Mouse (Mus musculus) hindbrain, embryonic 13.5 days (tissue): ENCODE data around the gene Ralgapa2. TPM values are rescaled to one million over a fixed set of nuclear protein-coding genes. Genes with fewer than 3 reads are reported as not detected.

Experiments used
- ATAC-seq: fragments of 200-750 bp; cut with Nextera tagmentation; 2 replicates; pipeline ENCODE4 v1.8.0; 2017; ENCODE audit warnings: moderate TSS enrichment; ENCODE audit not compliant: low FRiP score
- H3K27ac ChIP-seq: fragments of 300-500 bp; sonication (generic); 2 replicates; pipeline ENCODE4 v1.5.1; 2015; ENCODE audit warnings: inconsistent platforms, mild to moderate bottlenecking, moderate library complexity
- H3K27me3 ChIP-seq: fragments of 300-500 bp; sonication (generic); 2 replicates; pipeline ENCODE4 v1.6.1; 2015; ENCODE audit warnings: mild to moderate bottlenecking, inconsistent platforms
- H3K36me3 ChIP-seq: fragments of 300-500 bp; sonication (generic); 2 replicates; pipeline ENCODE4 v1.6.1; 2015; ENCODE audit warnings: mild to moderate bottlenecking, inconsistent platforms
- H3K4me1 ChIP-seq: fragments of 300-500 bp; sonication (generic); replicated peaks from 2 replicates; pipeline ENCODE4 v1.6.1; 2015; ENCODE audit warnings: inconsistent platforms
- H3K4me2 ChIP-seq: fragments of 300-500 bp; sonication (generic); 2 replicates; pipeline ENCODE4 v1.6.1; 2015; ENCODE audit warnings: inconsistent platforms, mild to moderate bottlenecking, moderate library complexity
- H3K4me3 ChIP-seq: fragments of 300-500 bp; sonication (generic); 2 replicates; pipeline ENCODE4 v1.5.1; 2015; ENCODE audit warnings: mild to moderate bottlenecking, inconsistent platforms
- H3K9ac ChIP-seq: fragments of 300-500 bp; sonication (generic); 2 replicates; pipeline ENCODE4 v1.6.1; 2015; ENCODE audit warnings: mild to moderate bottlenecking, inconsistent platforms
- H3K9me3 ChIP-seq: fragments of 300-500 bp; sonication (generic); 2 replicates; pipeline ENCODE4 v1.6.1; 2016; ENCODE audit warnings: inconsistent platforms
- WGBS: fragments of 180-500 bp; shearing (Covaris S2); methylation state at CpG from one replicate; pipeline ENCODE4 v1.1.7; 2015; 5-methylcytosine and 5-hydroxymethylcytosine counted together
- polyA plus RNA-seq: library from polyadenylated mRNA; unstranded; fragments of >200 nt; fragmentation: Nextera tagmentation; extraction: Ambion mirVana; gene quantifications from 2 replicates; pipeline ENCODE4 v1.2.1, GENCODE M21; 2015

Gene Ralgapa2
- polyA plus RNA-seq, 1 experiment from 2014 or later: 13.2 TPM

DNA sequence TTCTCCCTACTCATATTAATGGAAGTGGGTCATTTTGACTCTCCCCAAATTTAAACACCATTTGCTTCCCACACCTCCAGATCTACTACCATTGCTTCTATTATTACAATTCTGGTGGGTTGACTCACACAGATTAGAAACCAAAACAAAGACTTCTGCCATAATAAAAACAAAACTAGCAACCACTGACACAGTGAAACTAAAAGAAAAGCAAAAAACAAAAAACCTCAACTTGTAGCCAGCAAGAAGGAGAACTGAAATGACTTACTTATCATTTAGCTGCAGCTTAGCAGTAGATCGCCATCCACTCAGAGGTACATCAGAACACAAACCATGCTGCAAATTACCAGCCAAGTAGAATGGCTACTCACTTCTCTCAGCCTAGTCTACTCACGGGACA is 95.9 kb downstream of the Ralgapa2 start:
- Histone ChIP-seq H3K4me3 (no peak overlapping the region), H3K36me3 (peaks cover 4% of the 10 kb centered on the region; the same call in 1 of the 2 replicates), H3K4me2 (no peak overlapping the region), H3K27ac (no peak overlapping the region), H3K9me3 (no peaks in the 10 kb centered on the region), H3K9ac (no peak overlapping the region), H3K27me3 (no peaks in the 10 kb centered on the region), H3K4me1 (0 out of 2 replicates have a peak, but pooled peaks cover 2% of the 10 kb centered on the region)
- no peak for ATAC-seq
- 93% methylated on average over 2 of the region's 2 CpGs for WGBS

DNA sequence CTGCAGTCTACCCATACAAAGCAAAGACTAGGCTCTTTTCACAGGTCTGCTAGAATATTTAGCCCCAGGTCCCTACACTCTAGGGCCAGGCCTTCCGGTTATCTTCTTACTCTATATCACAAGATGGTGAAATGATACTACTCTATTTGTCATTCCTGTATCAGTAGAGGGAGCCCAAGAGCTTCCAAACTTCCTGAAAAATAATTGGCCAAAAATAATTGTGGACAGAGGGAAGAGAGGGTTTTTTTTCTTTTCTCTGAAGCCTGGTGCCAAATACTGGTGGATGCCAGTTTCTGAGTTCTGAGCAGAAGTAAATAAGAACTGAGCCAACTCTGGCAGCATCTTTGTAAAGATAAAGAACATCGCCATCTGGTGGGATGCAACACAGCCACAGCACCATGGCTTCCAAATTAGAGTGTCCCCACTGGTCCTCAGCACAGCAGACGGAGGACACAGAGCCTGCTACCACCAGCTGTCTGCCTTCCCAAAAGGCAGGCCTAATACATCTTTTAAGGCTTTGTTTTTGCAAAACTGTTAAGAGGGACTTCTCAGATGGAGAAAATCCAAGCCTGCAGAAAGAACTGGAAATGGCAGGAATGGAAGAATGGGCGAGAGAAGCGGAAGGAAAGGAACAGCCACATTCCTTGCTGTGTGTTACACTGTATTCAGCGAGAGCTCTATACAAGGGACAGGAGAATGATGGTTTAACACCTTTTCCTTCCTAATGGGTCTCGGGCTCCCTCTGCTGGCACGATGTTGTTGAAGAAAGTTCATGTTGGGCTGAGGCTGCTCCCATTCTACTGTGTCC is 97.5 kb downstream of the Ralgapa2 start:
- Histone ChIP-seq H3K4me3 (no peak overlapping the region), H3K4me1 (0 out of 2 replicates have a peak, but pooled peaks cover 2% of the 10 kb centered on the region), H3K9me3 (no peaks in the 10 kb centered on the region), H3K9ac (no peak overlapping the region), H3K27me3 (no peaks in the 10 kb centered on the region), H3K4me2 (peak overlapping the region; percentile 23; the same call in 1 of the 2 replicates), H3K27ac (peak overlapping the region; percentile 80), H3K36me3 (peaks cover 4% of the 10 kb centered on the region)
- ATAC-seq: peak; percentile 96
- 30% methylated on average over 8 of the region's 8 CpGs for WGBS

DNA sequence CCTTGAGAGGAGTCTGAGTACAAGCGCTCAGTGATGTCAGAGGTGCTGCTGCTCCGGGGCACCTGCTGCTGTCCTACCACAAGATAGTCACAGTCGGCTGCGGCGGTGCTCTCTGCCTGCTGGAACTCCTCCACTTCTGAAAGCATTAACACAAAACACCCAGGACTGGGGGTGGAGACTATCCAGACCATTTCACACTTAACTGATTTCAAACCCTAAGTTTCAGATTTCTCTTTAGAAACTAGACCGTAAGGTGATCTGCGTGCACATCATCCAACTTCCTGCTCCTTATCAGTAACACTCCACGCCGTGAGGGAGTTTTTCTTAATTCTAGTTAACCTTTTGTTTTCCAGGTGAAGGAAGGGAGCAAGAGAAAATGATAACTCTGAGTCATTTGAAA is 99.4 kb downstream of the Ralgapa2 start:
- no peak overlapping the region for H3K9ac ChIP-seq
- 0 out of 2 replicates have a peak, but pooled peaks cover 2% of the 10 kb centered on the region for H3K4me1 ChIP-seq
- H3K9me3 ChIP-seq: no peaks in the 10 kb centered on the region
- no peak for ATAC-seq
- H3K36me3 ChIP-seq: peaks cover 4% of the 10 kb centered on the region
- no peak overlapping the region for H3K4me3 ChIP-seq
- no peak overlapping the region for H3K27ac ChIP-seq
- WGBS: 87% methylated on average over 9 of the region's 9 CpGs
- no peak overlapping the region for H3K4me2 ChIP-seq
- no peaks in the 10 kb centered on the region for H3K27me3 ChIP-seq

DNA sequence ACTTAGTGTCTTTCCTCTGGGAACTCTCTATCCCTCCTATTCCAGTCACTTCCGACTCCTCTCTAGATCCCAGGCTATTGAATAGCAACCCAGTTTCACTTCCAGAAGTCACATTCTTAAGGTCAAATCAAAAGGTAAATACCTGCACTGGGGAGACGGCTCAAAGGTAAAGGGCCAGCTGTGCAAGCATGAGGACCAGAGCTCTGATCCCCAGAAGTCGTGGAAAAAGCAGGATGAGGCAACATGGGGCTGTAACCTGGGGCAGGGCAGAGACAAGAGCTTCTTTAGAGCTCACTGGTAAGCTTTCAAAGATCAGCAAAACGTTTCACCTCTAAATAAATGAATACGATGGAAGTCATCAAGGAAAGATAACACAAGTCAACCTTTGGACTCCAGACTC is 100.2 kb downstream of the Ralgapa2 start:
- H3K27ac ChIP-seq: no peak overlapping the region
- H3K27me3 ChIP-seq: no peaks in the 10 kb centered on the region
- ATAC-seq: no peak
- 0 out of 2 replicates have a peak, but pooled peaks cover 2% of the 10 kb centered on the region for H3K4me1 ChIP-seq
- H3K9ac ChIP-seq: no peak overlapping the region
- H3K4me3 ChIP-seq: no peak overlapping the region
- peaks cover 4% of the 10 kb centered on the region for H3K36me3 ChIP-seq
- no peak overlapping the region for H3K4me2 ChIP-seq
- 80% methylated on average over 5 of the region's 5 CpGs for WGBS
- no peaks in the 10 kb centered on the region for H3K9me3 ChIP-seq

DNA sequence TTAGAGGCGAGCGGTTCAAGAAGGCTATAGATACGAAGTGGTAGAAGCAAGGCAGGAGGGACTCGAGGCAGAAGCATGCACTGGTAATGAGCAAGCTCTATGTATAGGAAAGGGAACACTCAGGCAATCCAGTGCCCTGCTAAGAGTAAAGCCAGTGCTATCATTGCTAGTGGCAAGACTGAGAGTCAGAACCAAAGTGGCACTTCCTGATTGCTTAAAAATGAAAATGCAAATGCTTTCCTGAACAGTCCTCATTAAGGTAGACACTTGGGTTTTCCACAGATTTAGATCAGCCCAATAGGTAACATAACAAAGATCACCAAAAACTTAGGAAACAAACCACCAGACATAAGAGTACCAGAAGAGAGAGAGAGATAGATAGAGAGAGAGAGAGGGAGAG is 105.1 kb downstream of the Ralgapa2 start:
- no peak overlapping the region for H3K9ac ChIP-seq
- no peaks in the 10 kb centered on the region for H3K4me1 ChIP-seq
- no peaks in the 10 kb centered on the region for H3K9me3 ChIP-seq
- H3K27ac ChIP-seq: no peak overlapping the region
- no peaks in the 10 kb centered on the region for H3K27me3 ChIP-seq
- WGBS: 92% methylated on average over 4 of the region's 4 CpGs
- ATAC-seq: no peak
- H3K4me3 ChIP-seq: no peak overlapping the region
- no peak overlapping the region for H3K4me2 ChIP-seq
- peaks cover 8% of the 10 kb centered on the region for H3K36me3 ChIP-seq

DNA sequence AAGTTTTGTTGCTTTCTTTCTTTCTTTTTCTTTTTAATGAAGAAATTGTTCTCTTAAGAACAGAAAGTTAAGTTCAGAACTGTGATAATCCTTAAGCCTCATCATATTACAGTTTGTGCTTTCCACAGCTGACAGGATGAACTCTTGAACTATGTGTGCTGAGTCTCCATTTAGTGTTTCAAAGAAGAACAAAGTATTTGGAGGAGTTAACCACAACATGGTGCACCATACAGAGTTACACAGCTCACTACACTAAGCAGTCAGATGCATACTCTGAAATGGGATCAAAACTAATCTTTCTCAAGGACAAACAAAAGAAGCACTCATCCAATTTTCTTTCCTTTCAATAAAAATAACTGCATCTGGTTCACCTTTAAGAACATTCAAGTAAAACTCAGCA is 110.6 kb downstream of the Ralgapa2 start:
- H3K9ac ChIP-seq: no peak overlapping the region
- no peak for ATAC-seq
- no peaks in the 10 kb centered on the region for H3K27me3 ChIP-seq
- peaks cover 4% of the 10 kb centered on the region for H3K36me3 ChIP-seq
- H3K9me3 ChIP-seq: no peaks in the 10 kb centered on the region
- H3K4me1 ChIP-seq: no peaks in the 10 kb centered on the region
- H3K4me2 ChIP-seq: no peak overlapping the region
- H3K4me3 ChIP-seq: no peak overlapping the region
- no peak overlapping the region for H3K27ac ChIP-seq

DNA sequence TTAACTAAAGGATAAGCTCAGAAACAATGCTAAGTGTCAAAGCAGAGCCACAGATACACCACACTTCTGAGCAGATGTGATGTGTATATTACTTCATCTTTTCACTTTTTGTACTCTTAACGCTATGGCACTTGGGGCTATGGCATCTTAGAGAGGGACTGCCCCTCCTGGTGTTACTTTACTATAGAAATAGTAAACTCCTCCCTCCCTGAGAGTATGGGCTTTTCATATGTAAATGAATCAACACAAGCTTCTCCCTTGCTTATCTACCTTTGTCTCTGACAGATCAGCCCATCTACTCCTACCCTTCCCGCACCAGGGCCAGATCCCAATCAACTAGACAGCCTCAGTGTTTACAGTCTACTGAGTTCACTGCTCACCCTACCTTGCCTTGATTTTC is 111.4 kb downstream of the Ralgapa2 start:
- 18% methylated on average over 2 of the region's 2 CpGs for WGBS
- no peak overlapping the region for H3K4me2 ChIP-seq

DNA sequence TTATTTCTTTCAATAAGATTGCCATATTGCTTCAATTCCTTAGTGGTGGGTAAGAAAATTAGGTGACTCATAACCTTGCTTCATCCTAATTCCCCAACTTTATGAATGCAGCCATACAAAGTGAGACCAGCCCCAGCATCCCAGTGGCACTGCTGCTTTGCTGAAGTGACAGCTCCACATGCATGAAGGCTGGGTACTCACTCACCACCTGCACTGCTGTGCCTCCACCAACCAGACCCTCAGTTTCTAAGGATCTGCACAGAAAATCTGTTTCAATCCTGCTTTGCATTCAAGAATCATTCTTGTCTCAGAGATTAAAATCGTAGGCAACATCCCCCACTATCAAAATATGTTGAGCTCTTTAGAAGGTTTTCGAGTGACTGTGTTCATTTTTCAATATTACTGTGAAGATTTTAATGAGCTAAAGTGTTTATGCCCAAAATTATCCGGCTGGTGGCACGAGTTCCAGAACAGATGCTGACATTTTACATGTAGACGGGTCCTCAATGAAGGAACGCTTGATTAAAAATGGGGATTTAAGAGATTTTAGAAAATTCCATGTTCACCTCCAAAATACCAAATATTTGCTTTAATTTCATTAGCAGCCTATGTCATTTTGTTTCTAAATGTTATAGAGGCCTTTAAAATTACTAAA is 113.8 kb downstream of the Ralgapa2 start:
- no peak for ATAC-seq
- WGBS: 89% methylated on average over 6 of the region's 6 CpGs
- H3K4me3 ChIP-seq: no peak overlapping the region
- H3K36me3 ChIP-seq: no peaks in the 10 kb centered on the region
- H3K9me3 ChIP-seq: no peaks in the 10 kb centered on the region
- no peak overlapping the region for H3K27ac ChIP-seq
- no peak overlapping the region for H3K9ac ChIP-seq
- H3K4me1 ChIP-seq: no peaks in the 10 kb centered on the region
- no peak overlapping the region for H3K4me2 ChIP-seq
- no peaks in the 10 kb centered on the region for H3K27me3 ChIP-seq

More for the DNA sequence above, 111.4 kb downstream of the Ralgapa2 start:
- no peak overlapping the region for H3K9ac ChIP-seq
- peaks cover 4% of the 10 kb centered on the region for H3K36me3 ChIP-seq
- no peak for ATAC-seq
- H3K4me3 ChIP-seq: no peak overlapping the region
- H3K27me3 ChIP-seq: no peaks in the 10 kb centered on the region
- H3K27ac ChIP-seq: no peak overlapping the region
- no peaks in the 10 kb centered on the region for H3K4me1 ChIP-seq
- no peaks in the 10 kb centered on the region for H3K9me3 ChIP-seq

DNA sequence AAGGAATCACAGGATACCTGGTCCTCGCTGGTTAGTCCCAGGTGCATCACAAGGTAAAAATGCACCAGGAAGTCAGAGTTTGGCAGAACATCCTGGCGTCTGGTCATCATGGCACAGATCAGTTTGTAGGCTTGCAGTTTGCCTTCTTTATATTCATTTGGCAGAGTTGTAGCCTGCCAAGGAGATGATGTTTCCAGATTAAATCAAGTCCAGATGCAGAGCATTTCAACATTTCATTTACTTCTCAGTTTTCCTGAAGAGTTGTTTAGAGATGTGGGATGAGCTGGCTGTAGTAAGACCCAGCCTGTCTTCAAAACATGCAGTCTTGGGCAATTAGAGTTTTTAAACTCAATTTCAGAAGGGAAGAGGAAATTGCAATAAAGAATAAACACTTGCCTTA is 124.9 kb downstream of the Ralgapa2 start:
- H3K27ac ChIP-seq: no peak overlapping the region
- H3K4me2 ChIP-seq: no peak overlapping the region
- H3K4me1 ChIP-seq: no peaks in the 10 kb centered on the region
- H3K9me3 ChIP-seq: no peaks in the 10 kb centered on the region
- no peak overlapping the region for H3K4me3 ChIP-seq
- 90% methylated on average over 2 of the region's 2 CpGs for WGBS
- no peaks in the 10 kb centered on the region for H3K27me3 ChIP-seq
- no peak for ATAC-seq
- peaks cover 5% of the 10 kb centered on the region for H3K36me3 ChIP-seq
- H3K9ac ChIP-seq: no peak overlapping the region

DNA sequence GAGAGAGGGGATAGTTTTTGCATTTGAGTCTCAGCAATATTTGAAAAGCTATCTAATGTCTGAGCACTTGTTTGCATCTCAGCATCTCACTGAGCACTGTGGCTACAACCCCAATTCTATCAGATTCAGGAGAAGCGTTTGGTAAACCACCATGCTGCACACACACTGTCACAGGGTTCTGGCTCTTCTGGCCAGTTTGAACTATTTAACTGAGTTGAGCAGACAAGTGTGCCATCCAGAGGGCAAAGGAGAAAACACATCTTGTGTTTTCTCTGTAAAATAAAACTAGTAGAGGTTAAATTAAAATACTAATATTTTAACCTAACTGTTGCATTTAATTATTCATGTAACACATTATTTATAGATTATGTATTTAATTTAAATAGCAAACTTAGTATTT is 127.6 kb downstream of the Ralgapa2 start:
- Histone ChIP-seq H3K4me3 (no peak overlapping the region), H3K27ac (no peak overlapping the region), H3K4me1 (no peaks in the 10 kb centered on the region), H3K36me3 (peaks cover 5% of the 10 kb centered on the region), H3K27me3 (no peaks in the 10 kb centered on the region), H3K9me3 (no peaks in the 10 kb centered on the region), H3K4me2 (no peak overlapping the region), H3K9ac (no peak overlapping the region)
- 38% methylated on average over 1 of the region's 1 CpGs for WGBS
- ATAC-seq: no peak

DNA sequence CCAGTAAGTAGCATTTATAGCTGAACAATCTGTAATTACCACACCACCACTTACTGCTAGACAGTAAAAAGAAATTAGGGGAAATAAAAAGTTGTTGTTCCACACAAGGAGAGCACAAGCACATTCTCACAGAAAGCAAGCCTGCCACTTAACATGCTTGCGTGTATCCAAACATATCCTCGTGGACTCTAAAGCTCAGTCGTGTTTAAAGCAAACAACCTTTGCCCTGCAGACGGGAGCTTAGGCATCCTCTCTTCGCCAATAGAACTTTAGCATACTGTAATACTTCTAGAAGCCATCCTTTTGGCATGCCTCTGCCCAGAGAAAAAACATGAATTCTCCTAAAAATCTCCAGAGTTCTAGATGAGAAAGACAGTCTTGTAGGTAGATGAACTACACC is 135.9 kb downstream of the Ralgapa2 start:
- H3K4me2 ChIP-seq: no peak overlapping the region
- H3K36me3 ChIP-seq: no peaks in the 10 kb centered on the region
- H3K27me3 ChIP-seq: no peaks in the 10 kb centered on the region
- no peaks in the 10 kb centered on the region for H3K9me3 ChIP-seq
- no peaks in the 10 kb centered on the region for H3K4me1 ChIP-seq
- H3K4me3 ChIP-seq: no peak overlapping the region
- ATAC-seq: no peak
- WGBS: 88% methylated on average over 5 of the region's 5 CpGs
- no peak overlapping the region for H3K27ac ChIP-seq
- H3K9ac ChIP-seq: no peak overlapping the region

DNA sequence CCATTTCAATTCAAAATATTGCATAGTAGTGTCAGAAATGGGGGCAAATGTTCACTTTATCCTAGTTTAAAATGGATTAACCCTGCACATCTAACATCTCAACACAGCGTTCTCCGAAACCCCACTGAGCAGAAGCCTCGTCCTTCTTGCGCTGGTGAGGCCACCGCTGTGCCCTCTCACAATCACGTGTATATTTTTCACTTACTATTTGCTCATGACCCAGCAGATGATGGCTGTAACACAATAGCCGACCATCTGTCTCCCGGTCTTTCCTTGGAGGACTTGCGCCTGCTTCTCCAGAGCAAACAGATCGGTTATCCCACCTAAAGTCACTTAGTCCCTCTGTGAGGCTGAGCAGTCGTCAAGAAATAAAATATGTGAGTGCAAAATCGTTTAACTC is 146.0 kb downstream of the Ralgapa2 start:
- H3K9ac ChIP-seq: no peak overlapping the region
- no peak overlapping the region for H3K4me3 ChIP-seq
- H3K4me1 ChIP-seq: peaks cover 5% of the 10 kb centered on the region
- H3K4me2 ChIP-seq: no peak overlapping the region
- no peak for ATAC-seq
- WGBS: 43% methylated on average over 12 of the region's 12 CpGs
- no peak overlapping the region for H3K27ac ChIP-seq
- no peaks in the 10 kb centered on the region for H3K9me3 ChIP-seq
- no peaks in the 10 kb centered on the region for H3K27me3 ChIP-seq
- H3K36me3 ChIP-seq: no peaks in the 10 kb centered on the region
